Mouse (Mus musculus) heart, postnatal 0 days (tissue): ENCODE measurements around the gene Egf. TPM values are rescaled to one million over a fixed set of nuclear protein-coding genes. Genes with fewer than 3 reads are reported as not detected.

ENCODE experiments used
- ATAC-seq: fragments of 200-750 bp; cut with Nextera tagmentation; 2 replicates; pipeline ENCODE4 v1.8.0; 2017; ENCODE audit warnings: low read depth, moderate number of reproducible peaks, moderate library complexity; ENCODE audit not compliant: insufficient read depth
- DNase-seq: peaks from one replicate; pipeline ENCODE4 v3.0.0-alpha.2; 2016; ENCODE audit warnings: low spot score
- H3K27ac ChIP-seq: fragments of 300-500 bp; sonication (generic); 2 replicates; pipeline ENCODE4 v1.5.1; 2014; ENCODE audit warnings: low read depth, mild to moderate bottlenecking
- H3K27me3 ChIP-seq: fragments of 300-500 bp; sonication (generic); 2 replicates; pipeline ENCODE4 v1.6.1; 2014; ENCODE audit warnings: low read length, mixed read lengths; ENCODE audit not compliant: control insufficient read depth, insufficient read depth
- H3K36me3 ChIP-seq: fragments of 300-500 bp; sonication (generic); replicated peaks from 2 replicates; pipeline ENCODE4 v1.6.1; 2014; ENCODE audit warnings: low read length, mixed read lengths; ENCODE audit not compliant: control insufficient read depth, insufficient read depth
- H3K4me1 ChIP-seq: fragments of 300-500 bp; sonication (generic); 2 replicates; pipeline ENCODE4 v1.6.1; 2014; ENCODE audit warnings: antibody characterized with exemption; ENCODE audit not compliant: control insufficient read depth, insufficient read depth
- H3K4me2 ChIP-seq: fragments of 300-500 bp; sonication (generic); 2 replicates; pipeline ENCODE4 v1.6.1; 2014; ENCODE audit warnings: low read depth, mild to moderate bottlenecking, low read length, moderate library complexity
- H3K4me3 ChIP-seq: fragments of 300-500 bp; sonication (generic); 2 replicates; pipeline ENCODE4 v1.5.1; 2014; ENCODE audit warnings: low read depth, low read length
- H3K9ac ChIP-seq: fragments of 300-500 bp; sonication (generic); replicated peaks from 2 replicates; pipeline ENCODE4 v1.6.1; 2014; ENCODE audit warnings: low read depth, low read length, mixed read lengths
- H3K9me3 ChIP-seq: fragments of 300-500 bp; sonication (generic); replicated peaks from 2 replicates; pipeline ENCODE4 v1.6.1; 2016; ENCODE audit warnings: low read length; ENCODE audit not compliant: control insufficient read depth
- CTCF ChIP-seq: IDR thresholded peaks from 2 replicates; pipeline ENCODE4 v1.5.1; 2016; ENCODE audit warnings: antibody characterized with exemption, control low read depth, low read depth
- EP300 ChIP-seq: IDR thresholded peaks from 2 replicates; pipeline ENCODE4 v1.6.1; 2016; ENCODE audit warnings: antibody characterized with exemption, low read depth
- WGBS: fragments of 180-500 bp; shearing (Covaris S2); extraction: QIAGEN DNeasy Blood & Tissue Kit; methylation state at CpG from one replicate; pipeline ENCODE4 v1.1.7; 2014; 5-methylcytosine and 5-hydroxymethylcytosine counted together
- polyA plus RNA-seq: library from polyadenylated mRNA; unstranded; fragments of >200 nt; fragmentation: Nextera tagmentation; extraction: Ambion mirVana; gene quantifications from 2 replicates; pipeline ENCODE4 v1.2.1, GENCODE M21; 2015
- total RNA-seq: library from RNA; depleted of rRNA; stranded (reverse); fragments of >200 nt; gene quantifications from 2 replicates; pipeline ENCODE4 v1.2.3, GENCODE M21; 2014; ENCODE audit warnings: low replicate concordance

Gene Egf
- total and polyA plus RNA-seq, 2 experiments from 2014 or later = 1.9 to 12.4 TPM

DNA sequence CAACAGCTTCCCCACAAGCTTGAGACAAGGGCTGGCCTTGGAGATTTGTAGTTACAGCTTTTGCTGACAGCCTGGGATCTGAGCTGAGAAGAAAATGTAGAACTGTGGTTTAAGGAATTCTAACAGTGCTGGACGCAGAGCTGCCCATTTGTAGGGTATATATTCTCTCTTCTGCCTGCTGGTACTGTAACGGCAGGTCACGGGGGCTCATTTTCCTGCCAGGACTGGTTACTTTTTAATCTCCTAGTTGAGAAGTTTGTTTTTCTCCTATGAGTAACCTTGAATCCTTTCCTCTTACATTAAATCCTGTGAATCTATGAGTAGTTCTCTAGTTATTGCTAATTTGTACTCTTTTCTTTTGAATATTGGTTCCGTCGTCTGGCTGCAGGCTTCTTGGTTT, 38.7 kb upstream of the Egf start:
- no peaks in the 10 kb centered on the region for H3K9me3 ChIP-seq
- DNase-seq (no peak), ATAC-seq (no peak)
- H3K27me3 ChIP-seq = no peaks in the 10 kb centered on the region
- no peak overlapping the region for H3K9ac ChIP-seq
- no peaks in the 10 kb centered on the region for H3K4me1 ChIP-seq
- H3K4me3 ChIP-seq = no peak overlapping the region
- H3K27ac ChIP-seq = no peak overlapping the region
- WGBS = 89% methylated on average over 5 of the region's 5 CpGs
- no peaks in the 10 kb centered on the region for H3K36me3 ChIP-seq
- H3K4me2 ChIP-seq = no peak overlapping the region
- TF ChIP-seq CTCF = no peak
- TF ChIP-seq EP300 = no peak

- no peak overlapping the region for H3K4me2 ChIP-seq
- no peaks in the 10 kb centered on the region for H3K4me1 ChIP-seq
- DNase-seq (no peak), ATAC-seq (no peak)
- H3K9me3 ChIP-seq = no peaks in the 10 kb centered on the region
- no peak overlapping the region for H3K27ac ChIP-seq
- no peak overlapping the region for H3K9ac ChIP-seq
- TF ChIP-seq EP300 (no peak), CTCF (no peak)
- H3K27me3 ChIP-seq = no peaks in the 10 kb centered on the region
- H3K4me3 ChIP-seq = no peak overlapping the region
- 85% methylated on average over 3 of the region's 3 CpGs for WGBS
- H3K36me3 ChIP-seq = no peaks in the 10 kb centered on the region
Observed at GRCm38 (mm10) chr3:129782746-129783145, 27.6 kb upstream of the Egf start.

DNA sequence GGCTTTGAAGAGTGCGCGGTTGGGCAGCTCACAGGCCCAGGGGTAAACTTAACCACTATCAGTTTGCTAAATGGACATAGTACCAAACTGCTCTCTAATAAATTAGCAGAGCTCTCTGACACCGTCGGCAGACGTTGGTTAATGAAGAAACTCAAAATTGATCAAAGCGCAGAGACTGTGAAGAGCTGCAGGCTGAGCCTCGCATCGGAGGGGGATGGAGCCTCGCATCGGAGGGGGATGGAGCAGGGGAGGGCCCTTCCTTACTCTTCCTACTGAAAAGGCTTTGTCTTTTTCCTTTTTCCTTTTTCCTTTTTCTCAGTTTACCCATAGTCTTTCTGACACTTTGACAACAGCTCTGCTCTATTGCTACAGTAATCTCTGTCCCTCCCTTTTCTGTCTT, 26.3 kb upstream of the Egf start:
- Histone ChIP-seq H3K36me3 (no peaks in the 10 kb centered on the region), H3K4me2 (no peak overlapping the region), H3K9me3 (no peaks in the 10 kb centered on the region), H3K9ac (no peak overlapping the region), H3K4me3 (no peak overlapping the region), H3K27ac (no peak overlapping the region), H3K4me1 (no peaks in the 10 kb centered on the region), H3K27me3 (no peaks in the 10 kb centered on the region)
- ATAC-seq (no peak), DNase-seq (no peak)
- TF ChIP-seq CTCF (no peak), EP300 (no peak)
- WGBS = 64% methylated on average over 10 of the region's 10 CpGs

DNA sequence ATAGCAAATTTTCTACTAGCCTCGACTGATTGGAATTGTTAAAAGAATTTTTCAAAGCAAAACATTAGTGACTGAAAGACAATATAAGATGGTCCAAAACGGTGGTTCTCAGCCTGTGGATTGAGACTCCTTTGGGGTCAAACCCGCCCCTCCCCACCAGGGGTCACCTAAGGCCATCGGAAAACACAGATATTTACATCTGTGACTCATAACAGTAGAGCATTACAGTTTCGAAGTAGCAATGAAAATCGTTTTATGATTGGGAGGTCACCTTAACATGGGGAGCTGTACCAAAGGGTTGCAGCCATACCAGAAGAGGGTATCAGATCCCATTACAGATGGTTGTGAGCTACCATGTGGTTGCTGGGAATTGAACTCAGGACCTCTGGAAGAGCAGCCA, 16.1 kb upstream of the Egf start:
- no peak for TF ChIP-seq EP300
- TF ChIP-seq CTCF = no peak
- WGBS = 73% methylated on average over 6 of the region's 6 CpGs
- no peak overlapping the region for H3K4me3 ChIP-seq
- no peak overlapping the region for H3K4me2 ChIP-seq
- H3K4me1 ChIP-seq = no peaks in the 10 kb centered on the region
- ATAC-seq (no peak), DNase-seq (no peak)
- H3K36me3 ChIP-seq = no peaks in the 10 kb centered on the region
- no peaks in the 10 kb centered on the region for H3K9me3 ChIP-seq
- no peak overlapping the region for H3K9ac ChIP-seq
- H3K27ac ChIP-seq = no peak overlapping the region
- H3K27me3 ChIP-seq = no peaks in the 10 kb centered on the region

GRCm38 (mm10) chr3:129766971-129767794, 12.1 kb upstream of the Egf start:
- 0 out of 2 replicates have a peak, but pooled peaks cover 3% of the 10 kb centered on the region for H3K9me3 ChIP-seq
- ATAC-seq = no peak
- no peak overlapping the region for H3K4me2 ChIP-seq
- TF ChIP-seq CTCF (no peak), EP300 (no peak)
- no peaks in the 10 kb centered on the region for H3K27me3 ChIP-seq
- H3K27ac ChIP-seq = no peak overlapping the region
- no peak overlapping the region for H3K4me3 ChIP-seq
- 82% methylated on average over 10 of the region's 10 CpGs for WGBS
- 0 out of 2 replicates have a peak, but pooled peaks cover 7% of the 10 kb centered on the region for H3K4me1 ChIP-seq
- H3K36me3 ChIP-seq = no peaks in the 10 kb centered on the region
- no peak overlapping the region for H3K9ac ChIP-seq
- DNase-seq = no peak
